Mouse (Mus musculus) activated CD4-positive, CD25-positive, alpha-beta regulatory T cell, adult 4 months (primary cell): Measurements from ENCODE around the gene Kcnj4. TPM values are rescaled to one million over a fixed set of nuclear protein-coding genes. Genes with fewer than 3 reads are reported as not detected.
"Not testable (repeated sequence)": the region's sequence is repeated elsewhere in the genome, so short reads cannot be mapped to it uniquely, and the experiment has no call there.

Experiments
- ATAC-seq: one replicate; pipeline ENCODE4 v1.8.0; 2017
- polyA plus RNA-seq, 2 experiments: library from polyadenylated mRNA; unstranded; fragments of 100-300 nt; shearing (Covaris generic); gene quantifications; one replicate each; pipeline ENCODE4 v1.2.1; 2017

Kcnj4 gene
- polyA plus RNA-seq, 2 experiments from 2014 or later: not detected

DNA sequence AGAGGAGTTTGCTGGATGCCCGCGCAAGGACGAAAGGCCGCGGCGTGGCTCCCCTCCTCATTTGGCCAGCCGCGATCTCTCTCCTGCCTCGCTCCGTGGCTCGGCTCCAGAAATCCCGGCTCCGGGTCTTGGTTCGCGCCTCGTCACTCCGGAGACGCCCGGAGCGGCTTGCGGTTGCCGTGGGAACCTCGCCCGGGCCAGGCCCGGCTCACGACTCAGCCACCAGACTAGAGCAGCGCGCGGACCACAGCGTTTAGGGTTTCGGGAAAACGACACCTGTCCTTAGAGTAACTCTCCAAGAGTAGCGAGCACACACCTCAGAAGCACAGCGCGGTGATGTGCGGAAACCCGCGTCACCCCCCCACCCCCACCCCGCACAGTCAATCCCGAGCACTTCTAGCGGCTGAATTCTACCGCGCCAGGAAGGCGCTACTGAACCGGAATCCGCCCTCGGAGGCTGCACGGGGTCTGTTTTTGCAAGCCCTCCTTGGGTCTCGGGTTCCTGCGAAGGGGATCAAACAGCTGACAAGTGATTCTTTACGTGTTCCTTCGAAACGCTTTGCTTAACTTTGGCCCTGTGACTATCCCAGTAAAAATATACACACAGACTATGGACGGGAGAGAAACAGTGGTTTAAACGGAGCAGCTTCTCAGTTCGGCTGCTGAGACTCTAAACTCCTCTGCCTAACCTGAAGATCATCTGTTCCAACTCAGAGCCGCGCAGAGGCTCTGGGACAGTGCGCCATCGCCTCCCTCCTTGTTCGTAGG, 6.7 kb upstream of the Kcnj4 start:
- no peak for ATAC-seq

DNA sequence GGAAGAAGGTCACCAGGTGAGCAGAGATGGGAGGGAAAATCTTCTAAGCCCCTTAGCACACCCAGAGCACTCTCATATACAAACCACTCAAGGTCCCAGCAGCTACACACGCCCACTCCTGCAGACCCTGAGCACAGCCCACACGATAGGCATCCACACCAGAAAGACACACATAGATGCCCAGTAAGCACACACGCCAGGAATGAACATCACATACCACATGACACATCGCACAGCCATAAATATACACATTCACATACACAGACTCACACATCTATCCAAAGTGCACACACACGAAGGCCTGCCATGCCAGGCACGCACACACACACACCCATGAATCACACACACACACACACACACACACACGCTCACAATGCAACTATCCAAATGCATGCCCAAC, 5.4 kb upstream of the Kcnj4 start:
- ATAC-seq: no peak

DNA sequence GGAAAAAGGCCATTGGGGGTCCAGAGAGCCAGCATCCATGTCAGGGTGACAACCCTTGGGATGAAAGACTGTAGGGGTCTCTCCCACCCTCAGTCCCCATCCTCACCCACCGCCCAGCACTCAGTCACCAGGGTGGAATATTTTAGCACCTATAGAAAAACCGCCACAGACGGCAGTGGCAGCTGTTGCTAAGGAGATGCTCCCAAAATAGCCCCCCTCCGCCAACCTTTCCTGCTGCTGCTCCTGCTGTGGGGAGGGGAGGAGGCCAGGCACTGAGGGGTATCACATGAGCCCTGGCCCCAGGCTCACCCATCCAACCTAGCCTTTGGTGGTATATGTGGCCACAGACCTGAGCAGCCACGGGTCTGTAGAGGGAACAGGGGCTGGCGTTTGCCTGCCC, 5.0 kb upstream of the Kcnj4 start:
- ATAC-seq: no peak

DNA sequence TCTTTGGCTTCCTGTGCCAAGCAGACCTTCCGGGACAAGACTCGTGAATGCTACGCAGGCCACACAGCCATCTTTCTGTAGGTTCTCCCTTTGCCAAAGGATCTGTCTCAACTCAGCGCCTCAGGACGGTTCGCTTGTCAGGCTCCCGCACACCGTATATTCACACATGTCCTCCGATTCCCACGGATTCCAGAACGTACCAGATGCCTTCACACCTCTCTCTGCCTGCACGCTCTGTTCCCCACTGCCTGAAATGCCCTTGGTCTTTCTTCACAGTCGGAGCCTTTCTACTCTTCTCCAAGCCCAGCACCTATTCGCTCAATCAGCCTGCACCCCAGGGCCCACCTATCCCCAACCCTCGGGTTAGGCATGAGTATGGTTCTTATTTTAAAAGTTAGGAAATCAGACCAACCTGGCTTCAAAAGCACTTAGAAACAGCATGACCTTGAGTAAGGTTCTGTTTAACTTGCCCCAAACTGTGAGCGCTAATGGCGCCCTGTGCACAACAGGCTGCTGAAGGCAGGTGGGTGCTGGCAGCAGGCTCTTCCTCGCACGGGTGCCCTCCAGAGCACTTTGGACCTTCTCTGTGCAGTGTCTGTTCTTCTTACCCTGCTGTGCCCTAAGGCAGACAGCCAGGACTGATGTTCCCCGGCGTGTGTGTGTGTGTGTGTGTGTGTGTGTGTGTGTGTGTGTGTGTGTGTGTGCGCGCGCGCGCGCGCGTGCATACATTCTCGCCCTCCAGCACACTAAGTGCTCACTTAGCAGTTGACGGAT, 2.2 kb upstream of the Kcnj4 start:
- no peak for ATAC-seq

DNA sequence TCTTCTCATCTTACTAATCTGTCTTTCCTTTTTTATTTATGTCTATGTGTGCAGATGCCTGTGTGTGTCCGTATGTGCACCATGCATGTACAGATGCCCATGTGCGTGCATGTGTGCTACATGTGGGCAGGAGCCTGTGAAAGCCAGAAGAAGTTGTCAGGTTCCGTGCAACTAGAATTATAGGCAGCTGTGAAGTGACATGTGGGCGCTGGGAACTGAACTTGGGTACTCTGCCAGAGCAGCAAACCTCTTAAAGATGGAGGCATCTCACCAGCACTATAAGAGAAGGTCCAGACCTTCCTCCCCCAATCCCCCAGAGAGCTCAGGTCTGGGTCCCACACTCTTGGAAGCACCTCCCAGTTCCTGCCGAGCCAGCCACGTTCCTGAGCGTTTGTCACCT, 1.4 kb upstream of the Kcnj4 start:
- no peak for ATAC-seq

DNA sequence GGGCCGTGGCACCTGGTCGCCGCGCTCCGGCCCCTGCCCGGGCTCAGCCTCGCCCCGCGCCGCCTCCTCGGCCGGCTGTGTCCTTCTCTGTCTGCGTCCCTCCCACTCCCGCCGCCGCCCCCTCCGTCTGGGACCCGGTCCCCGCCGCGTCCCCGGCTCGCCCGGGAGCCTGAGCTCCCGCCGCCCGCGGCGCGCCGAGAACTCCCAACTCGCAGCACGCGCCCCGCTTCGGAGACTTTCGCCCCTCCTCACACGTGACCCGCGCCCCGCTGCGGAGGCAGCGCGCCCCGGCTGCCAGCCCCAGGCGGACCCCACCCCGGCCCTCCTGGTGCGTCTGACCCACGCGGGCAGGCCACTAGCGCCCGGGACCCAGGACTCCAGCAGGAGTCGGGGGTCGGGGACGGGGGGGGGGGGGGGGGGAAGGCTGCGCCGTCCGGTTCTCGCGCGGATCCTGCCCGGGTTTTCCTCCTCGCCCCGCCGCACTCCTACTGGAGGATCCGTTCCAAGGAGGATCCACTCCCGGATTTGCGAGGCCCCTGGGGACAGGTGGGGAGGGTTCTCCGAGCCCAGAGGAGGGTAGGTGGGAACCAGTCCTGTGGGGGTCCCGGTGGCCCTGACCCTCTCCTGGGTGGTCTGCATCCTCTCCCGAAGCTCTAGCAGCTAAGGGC, 709 bp upstream of the Kcnj4 start:
- ATAC-seq: no peak

DNA sequence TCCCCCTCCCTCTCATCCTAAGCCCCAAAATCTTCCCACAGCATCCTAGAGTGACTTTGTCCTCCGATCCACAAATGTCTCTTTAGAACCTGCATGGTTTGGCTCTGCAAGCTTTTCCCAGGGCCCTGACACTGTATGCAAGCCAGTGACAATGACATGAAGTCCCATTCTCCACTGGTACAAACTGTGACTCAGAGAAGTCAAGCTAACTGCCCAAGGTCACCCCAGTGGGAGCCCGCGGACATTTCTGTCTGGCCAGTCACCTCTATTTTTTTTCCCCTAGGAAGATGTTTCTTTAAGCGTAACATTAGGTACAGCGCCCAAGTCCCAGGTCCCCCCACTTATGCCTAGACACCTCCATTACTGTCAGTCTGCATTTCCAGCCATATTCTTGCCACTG, 1.6 kb downstream of the Kcnj4 start:
- no peak for ATAC-seq

DNA sequence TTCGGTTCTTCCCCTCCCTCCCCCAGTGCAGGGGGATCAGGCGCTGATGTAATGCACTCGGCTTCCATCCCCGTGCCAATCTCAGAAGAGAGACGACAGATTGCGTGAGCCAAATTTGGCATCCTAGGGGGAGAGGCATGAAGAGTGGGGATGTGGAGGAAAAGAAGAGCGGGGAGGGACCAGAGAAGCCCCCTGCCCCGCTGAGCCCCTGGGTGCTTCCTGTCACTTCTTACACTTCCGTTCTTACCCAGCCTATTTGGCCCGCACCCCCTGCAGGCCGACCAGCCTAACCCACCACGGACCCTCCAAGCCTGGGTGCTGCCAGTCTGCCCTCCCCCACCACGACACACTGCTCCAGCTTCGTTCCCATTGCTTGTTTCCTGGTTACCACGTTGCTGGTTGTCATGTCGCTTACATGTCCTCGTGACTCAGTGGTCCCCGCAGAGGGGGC, 2.1 kb downstream of the Kcnj4 start:
- ATAC-seq: no peak

DNA sequence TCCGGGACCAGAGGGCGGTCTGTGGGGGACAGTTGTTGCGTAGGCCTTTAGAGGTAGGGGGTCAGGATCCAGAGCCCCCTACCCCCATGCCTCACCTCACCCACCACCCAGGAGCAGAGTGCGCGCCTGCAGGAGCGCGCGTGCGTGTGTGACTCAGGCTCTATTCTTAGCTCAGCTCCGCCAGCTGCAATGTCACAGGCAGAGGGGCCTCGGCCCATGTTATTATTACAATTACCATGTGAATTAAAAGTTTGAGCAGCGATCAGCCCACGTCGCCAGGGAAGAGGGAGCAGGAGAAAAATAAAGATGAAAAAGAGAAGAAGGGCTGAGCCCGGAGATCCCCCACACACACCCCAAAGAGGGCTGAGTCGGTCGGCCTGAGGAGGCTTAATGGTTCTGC, 4.9 kb downstream of the Kcnj4 start:
- ATAC-seq: no peak

DNA sequence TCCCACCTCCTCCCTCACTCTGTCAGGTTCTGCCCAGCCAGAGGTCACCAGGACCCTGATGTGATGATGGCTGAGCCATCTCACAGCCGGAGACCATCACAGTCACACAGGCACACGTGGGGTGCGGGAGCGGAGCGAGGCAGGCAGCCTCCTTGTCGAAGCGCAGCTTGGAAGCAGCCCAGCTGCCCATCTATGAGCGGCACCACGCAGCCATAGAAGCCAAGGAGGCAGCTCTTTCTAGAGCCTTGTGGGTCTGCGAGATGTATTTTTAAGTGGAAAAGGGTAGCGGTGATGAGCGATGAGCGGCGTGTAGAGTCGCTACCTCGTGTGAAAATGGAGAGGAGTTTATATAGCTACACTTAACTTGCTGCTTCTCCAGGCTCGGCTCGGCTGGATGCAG, 11.5 kb downstream of the Kcnj4 start:
- ATAC-seq: no peak

DNA sequence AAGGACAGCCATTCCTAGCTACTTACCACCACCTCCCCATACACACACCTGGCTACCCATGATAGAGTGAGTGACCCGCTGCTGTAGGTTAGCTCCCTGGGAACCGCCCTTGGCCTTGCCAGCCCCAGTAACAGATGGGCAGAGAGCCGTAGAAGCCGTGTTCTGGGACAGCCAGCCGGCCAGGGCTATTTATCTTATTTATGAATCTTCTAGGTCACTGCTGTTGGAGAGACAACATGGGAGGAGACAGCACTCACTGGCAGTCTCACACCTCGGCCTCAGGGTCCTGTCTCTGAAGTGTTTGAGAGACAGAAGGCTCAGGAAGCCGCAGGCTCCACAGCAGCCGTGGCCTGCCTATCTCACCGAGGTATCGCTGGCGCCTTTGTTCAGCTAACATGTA, 15.6 kb downstream of the Kcnj4 start:
- no peak for ATAC-seq

DNA sequence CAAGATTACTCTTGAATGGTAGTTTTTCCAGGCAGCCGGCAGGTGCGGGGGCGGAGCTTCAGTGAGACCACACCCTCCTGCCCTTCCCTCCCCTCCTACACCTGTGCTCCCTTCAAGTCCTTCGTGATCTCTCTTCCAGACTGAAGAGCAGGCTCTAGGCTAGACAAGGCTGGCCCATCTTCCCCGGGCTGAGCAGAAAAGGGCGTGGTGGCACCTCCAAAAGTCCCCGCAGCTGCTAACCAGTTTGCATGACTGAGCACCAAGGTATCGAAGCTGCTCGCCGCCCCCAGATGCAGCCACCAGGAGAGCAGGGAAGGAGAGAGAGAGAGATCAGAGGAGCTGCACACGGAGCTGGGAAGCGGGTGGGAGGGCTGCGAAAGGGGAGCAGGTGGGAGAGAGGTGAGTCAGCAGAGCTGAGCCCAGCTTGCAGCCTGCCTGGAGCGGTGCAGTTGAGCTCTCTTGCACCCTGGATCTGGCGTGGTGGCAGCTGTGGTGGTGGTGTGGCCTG, 23.8 kb downstream of the Kcnj4 start:
- ATAC-seq: no peak

DNA sequence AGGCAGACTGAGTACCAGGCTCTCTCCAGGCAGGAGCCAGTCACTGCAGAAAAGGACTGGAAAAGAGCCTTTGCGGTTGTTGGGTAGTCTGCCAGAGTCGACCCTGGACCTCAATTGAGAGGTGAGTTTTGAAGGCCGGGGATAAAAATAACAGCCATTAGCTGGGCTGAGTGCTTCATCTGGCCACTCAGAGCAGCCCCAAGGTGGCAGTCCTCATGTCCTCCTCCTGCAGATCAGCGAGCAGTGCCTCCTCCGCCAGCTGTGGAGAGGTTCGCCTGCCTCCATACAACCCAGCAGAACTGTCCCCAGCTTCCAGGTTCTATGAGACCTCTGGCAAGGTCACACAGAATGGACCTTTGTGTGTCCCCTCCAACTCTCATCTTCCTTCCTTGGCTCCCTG, 27.8 kb downstream of the Kcnj4 start:
- ATAC-seq: no peak

DNA sequence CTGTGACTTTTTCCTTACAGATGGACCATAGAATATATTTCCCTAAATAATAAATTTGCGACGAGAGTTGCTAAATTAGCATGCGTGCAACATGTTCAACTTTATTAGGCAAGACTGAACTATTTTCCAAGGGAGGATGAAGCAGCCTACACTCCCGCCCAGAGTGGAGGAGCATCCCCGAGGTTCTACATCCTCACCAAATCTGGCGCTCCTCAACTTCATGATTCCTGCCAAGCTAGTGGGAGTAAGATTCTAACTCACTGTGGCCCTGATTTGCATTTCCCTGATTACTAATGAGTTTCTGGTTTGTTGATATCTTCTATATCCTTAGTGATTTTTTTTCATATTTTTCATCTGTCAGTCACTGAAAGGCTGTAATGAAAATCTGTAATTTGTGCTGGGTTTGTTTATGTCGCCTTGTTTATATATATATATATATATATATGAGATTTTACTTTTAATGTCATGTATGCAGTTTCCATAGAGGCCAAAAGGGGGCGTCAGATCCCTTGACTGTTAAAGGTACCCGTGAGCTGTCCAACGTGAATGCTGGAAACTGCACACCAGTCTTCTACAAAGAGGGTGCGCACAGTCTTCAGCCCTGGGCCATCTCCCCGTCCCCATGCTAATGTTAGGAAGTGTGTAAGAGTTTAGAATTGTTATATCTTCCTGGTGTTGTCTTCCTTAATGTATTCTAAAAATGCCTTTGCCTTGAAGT, 31.2 kb downstream of the Kcnj4 start:
- no peak for ATAC-seq

DNA sequence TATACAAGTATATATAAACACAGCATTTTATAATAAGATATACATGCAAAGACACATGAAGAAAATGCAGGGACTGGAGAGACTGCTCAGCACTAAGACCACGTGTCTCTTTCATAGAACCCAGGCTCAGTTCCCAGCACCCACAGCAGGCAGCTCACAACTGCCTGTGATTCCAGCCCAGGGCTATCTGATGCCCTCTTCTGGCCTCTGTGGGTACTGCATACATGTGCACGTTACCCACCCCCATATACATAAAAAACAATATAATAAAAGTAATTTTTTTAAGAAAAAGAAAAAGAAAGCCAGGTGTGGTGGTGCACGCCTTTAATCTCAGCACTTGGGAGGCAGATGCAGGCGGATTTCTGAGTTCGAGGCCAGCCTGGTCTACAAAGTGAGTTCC, 32.0 kb downstream of the Kcnj4 start:
- ATAC-seq: no peak

DNA sequence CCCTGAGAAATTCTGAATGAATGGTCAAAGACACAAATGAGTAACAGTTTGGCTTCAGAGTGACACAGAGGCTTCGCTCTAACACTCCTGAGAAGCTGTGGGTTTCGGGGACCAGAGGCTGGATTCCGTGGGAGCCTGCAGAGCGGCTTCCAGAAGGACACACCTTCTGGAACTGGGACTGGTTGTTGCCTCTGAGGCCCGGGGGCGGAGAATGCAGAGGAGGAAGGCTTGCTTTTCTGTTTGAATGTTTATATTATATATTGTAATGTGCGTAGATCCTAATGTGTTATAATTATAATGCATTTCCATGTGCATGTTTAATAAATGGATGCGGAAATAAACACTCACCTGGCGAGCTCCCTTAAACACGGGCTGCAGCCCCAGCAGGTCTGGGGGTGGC, 33.9 kb downstream of the Kcnj4 start:
- ATAC-seq: no peak

DNA sequence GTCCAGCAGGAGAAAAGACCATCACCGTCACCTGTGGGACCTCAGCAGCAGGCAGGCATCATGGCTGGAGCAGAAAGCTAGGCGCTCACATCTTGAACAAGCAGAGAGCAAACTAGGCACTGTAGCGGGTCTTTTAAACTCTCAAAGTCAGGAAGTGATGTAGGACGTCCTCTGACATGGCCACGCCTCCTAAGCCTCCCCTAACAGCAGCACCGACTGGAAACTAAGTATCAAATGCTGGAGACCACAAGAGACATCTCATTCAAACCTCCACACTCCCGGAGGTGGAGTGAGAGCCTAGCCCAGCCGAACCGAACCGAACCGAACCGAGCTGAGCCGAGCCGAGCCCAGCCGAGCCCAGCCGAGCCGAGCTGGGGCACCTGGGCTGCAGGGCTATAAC, 34.5 kb downstream of the Kcnj4 start:
- ATAC-seq: no peak

DNA sequence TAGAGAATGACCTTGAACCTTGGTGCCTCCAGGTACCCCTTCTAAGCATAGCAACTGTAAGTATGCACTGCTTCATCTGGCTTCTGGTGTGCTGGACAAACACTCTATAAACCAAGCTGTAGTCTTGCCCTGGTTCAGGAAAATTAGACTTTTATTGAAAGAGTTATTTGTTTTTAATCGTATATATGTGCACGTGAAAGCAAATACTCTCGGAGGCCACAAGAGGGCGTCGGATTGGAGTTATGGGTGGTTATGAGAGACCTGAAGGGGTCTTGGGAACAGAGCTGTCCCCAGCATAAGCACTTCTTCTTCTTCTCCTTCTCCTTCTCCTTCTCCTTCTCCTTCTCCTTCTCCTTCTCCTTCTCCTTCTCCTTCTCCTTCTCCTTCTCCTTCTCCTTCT, 35.5 kb downstream of the Kcnj4 start:
- no peak for ATAC-seq

DNA sequence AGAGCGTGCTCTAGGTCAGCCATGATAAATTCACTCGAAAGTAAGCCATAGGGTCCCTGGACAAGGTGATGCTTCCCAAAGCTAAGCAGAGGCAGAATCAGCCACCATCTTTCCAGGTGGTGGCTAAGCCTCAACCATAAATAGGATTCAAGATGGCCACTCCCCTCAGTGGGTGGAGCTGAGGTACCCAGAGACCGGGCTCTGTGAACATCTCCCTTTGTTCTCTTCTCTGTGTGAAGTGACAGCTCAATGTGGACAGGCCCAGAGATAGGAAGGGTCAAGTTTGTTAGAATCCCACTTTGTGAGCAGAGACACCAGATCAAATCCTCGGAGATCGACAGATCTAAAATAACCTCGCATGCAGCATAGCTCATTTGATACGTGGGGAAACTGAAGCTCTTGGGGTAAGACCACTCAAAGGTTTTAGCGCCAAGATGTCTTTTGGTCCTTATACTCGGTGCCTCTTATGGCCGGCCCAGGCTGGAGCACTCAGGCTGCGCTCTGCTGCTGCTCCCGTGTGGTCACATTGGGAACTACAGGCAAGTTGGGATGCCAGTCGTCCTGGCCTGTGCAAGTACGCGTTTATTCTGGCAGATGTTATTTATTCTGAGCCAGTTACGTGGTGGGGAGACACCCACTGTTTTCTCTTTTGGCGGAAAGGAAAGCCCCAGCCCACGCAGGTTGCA, 38.3 kb downstream of the Kcnj4 start:
- ATAC-seq: no peak

DNA sequence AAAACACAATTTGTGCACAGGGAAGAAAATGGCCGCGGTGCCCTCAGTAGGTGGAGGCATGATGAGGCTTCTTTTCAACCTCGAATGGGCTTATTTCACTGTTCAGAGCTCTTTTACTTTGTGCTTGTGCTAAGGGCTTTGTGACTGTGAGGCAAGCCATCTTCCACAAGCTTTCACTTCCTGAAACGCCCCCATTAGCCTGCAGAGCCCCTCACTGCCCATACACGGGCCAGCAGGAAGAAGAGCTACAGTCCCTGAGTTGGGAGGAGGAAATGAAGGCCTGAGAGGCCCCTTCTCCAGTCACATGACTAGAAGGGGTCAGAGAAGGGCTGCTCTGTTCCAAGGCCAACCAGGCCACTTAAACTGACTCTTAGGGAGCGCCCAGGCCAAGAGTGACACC, 48.5 kb downstream of the Kcnj4 start:
- no peak for ATAC-seq

DNA sequence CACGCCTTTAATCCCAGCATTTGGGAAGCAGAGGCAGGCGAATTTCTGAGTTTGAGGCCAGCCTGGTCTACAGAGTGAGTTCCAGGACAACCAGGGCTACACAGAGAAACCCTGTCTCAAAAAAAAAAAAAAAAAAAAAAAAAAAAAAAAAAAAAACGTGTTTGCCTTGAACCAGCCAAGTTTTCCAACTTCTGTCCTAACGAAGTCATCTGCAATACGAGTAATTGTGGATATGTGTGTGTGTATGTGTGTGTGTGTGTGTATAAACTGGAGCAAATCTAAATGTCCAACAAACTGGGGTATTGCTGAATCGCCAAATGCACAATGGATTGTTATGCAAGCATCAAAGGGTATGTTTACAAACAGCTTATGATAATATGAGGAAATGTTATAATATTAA, 48.9 kb downstream of the Kcnj4 start:
- not testable (repeated sequence) for ATAC-seq

DNA sequence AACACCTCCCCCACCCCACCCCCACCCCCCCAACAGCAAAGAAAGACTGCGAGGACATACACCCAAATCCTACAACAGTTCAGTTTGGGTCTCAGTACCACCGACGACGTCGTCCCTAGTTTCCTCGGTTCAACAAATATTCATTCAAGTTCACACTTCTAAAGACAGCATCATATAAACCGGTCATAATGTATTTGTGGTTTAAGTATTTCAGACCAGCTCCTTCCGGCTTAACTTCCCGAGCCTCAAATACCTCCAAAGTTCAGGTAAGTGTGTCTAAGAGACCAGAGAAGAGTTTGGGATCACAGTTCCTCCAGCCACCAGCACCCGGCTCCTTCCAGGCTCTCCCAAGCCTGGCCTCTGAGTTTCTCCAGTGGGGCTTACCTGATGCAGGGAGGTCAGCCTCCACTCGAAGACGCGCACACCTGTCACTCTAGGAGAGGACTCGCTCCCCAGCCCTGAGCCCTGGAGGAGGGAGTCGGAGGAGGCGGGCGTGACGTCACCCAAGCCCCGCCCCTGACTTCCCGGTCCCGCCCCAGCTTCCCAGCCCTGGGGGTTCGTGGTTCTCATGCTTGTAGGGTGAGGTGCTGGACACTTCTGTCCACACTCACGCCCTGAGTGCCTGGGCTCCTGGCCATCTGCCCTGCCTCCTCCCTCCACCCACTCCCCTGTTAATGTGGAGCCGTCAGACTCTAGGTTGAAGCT, 49.8 kb downstream of the Kcnj4 start, which contains the start of gene Csnk1e:
Gene Csnk1e (minus strand): TSS at position 461 of the 705 bp plus-strand sequence.
- ATAC-seq: no peak
